Mouse (Mus musculus) kidney, adult 9 months (tissue): Measurements from ENCODE around the gene Mogs.

Source experiments
- DNase-seq: peaks from one replicate; pipeline ENCODE4 v3.0.0; 2022

The Mogs gene

GRCm38 (mm10) chr6:83115011-83115671 lies at the start of gene Mogs:
TSS of gene Mogs (plus strand) at chr6:83115496.
- DNase-seq: peak; percentile 94

GRCm38 (mm10) chr6:83065995-83066394 lies 49.3 kb upstream of the Mogs start:
- DNase-seq: no peak

DNA sequence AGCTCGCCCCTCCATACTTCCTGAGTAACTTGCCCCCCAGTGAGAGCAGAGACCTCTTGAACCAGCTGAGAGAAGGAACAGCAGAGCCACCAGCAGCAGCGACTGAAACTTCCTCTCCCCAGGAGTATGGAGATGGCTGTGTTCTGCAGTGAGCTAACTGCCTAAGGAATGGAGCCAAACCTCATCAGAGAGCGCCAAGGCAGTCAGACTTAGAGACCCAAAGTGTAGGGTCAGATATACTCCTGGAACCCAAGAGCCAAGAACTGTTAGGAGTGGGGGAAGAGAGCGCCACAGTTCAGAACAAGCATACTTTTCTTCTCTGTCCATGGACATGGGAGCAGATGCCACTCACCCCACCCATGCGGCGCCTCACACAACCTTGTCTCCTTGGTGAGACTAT lies 48.9 kb upstream of the Mogs start:
- DNase-seq: no peak

DNA sequence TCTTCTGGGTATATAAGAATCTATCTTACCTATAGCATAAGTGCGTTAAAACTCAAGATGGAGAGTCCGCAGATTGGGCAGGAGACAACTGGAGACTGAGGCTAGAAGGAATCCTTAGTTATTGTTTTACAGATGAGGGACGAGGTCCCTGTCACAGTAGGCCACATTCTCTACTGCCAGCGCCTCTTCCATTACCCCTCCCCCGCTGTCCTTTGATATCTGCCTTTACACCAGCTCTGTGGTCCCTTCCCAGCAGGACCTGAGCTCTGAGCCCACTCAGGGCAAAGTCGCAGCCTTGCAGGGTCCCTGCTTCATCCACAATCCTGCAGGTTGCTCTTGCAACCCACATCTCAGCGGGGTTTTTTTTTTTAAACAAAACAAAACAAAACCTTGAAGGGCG lies 47.1 kb upstream of the Mogs start:
- DNase-seq: no peak

- DNase-seq: no peak
These were observed 46.4 kb upstream of the Mogs start for GRCm38 (mm10) chr6:83068706-83069487.

- no peak for DNase-seq
These were observed 45.6 kb upstream of the Mogs start for GRCm38 (mm10) chr6:83069488-83070246.

GRCm38 (mm10) chr6:83070247-83070310 lies 45.2 kb upstream of the Mogs start, which contains the start of gene Tlx2:
TSS of gene Tlx2 (minus strand) at chr6:83070293.
- DNase-seq: no peak

GRCm38 (mm10) chr6:83070311-83071219 lies 44.7 kb upstream of the Mogs start:
- no peak for DNase-seq

DNA sequence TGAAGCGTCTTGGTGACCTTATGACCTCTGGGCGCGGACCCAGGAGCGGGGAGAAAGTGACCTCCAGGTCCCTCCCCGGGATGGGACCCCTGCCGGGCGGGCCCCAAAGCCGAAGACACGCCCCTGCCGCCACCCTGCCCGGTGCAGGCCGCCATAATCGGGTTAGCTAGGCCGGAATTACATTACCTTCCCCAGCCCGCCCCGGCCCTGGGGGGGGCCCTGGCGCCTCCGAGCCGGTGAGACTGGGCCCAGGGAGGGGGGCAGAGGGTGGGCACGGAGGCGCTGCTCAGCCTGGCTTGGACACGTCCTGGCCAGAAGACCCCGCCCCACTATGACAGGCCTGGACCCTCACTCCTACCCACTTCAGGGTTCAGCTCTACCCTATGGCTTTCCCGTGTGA lies 44.1 kb upstream of the Mogs start:
- DNase-seq: no peak

GRCm38 (mm10) chr6:83074979-83075378 lies 40.3 kb upstream of the Mogs start:
- peak; percentile 38 for DNase-seq

- peak; percentile 46 for DNase-seq
These were observed 37.5 kb upstream of the Mogs start, which contains the start of gene Pcgf1 for GRCm38 (mm10) chr6:83077630-83078323. TSS of gene Pcgf1 (plus strand) at chr6:83077869.

- DNase-seq: peak; percentile 100
These were observed 36.9 kb upstream of the Mogs start for GRCm38 (mm10) chr6:83078324-83078858.

- DNase-seq: no peak
These were observed 35.1 kb upstream of the Mogs start for GRCm38 (mm10) chr6:83080210-83080609.

GRCm38 (mm10) chr6:83083497-83083896 lies 31.8 kb upstream of the Mogs start:
- DNase-seq: no peak

DNA sequence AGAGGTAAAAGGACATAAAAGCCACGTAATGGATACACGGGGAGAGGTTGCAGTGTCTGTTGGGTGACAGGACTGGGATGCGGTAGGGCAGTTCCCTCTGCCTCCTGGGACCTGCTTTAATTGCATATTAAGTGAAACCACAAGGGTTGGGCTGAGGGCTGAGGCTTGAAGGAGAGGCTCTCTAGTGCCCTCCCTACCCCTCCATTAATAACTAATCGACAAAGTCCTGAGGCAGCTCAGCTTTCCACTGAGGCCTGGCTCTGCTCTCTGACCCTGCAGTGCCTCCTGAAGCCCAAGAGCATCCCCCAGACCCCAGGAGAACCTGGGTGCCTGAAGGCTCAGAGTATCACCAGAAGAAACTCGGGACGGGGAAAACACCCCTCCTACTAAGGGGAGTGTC lies 30.8 kb upstream of the Mogs start:
- DNase-seq: peak; percentile 39

- no peak for DNase-seq
These were observed 28.9 kb upstream of the Mogs start, which contains the start of gene Lbx2 for GRCm38 (mm10) chr6:83086121-83087035. TSS of gene Lbx2 (plus strand) at chr6:83086367.

DNA sequence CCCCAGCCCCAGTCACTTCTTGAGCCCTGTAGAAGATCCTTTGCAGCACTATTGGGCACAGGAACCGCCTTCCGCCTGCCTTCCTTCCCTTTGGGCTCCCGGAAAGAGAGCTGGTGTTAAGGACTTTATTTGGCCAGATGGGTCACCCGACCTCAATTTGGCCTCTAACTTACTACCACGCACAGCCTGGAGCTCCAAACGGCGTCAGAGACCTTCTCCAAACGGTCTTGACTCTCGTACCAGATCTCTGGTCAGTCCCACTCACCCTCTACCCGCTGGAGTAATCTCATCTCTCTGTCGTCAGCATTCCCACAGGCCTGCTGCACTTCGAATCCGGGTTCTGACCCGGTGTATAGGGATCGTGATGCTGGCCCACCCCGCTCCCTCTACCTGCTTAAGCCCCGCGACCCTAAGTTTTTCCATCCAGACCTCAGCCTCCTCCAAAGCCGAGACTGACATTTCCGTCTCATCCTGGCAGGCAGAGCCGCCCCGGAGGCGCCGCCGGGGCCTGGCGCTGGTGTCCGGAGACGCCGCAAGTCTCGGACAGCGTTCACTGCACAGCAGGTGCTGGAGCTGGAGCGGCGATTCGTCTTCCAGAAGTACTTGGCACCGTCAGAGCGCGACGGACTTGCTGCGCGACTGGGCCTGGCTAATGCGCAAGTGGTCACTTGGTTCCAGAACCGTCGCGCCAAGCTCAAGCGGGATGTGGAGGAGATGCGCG lies 27.9 kb upstream of the Mogs start:
- DNase-seq: peak; percentile 41

DNA sequence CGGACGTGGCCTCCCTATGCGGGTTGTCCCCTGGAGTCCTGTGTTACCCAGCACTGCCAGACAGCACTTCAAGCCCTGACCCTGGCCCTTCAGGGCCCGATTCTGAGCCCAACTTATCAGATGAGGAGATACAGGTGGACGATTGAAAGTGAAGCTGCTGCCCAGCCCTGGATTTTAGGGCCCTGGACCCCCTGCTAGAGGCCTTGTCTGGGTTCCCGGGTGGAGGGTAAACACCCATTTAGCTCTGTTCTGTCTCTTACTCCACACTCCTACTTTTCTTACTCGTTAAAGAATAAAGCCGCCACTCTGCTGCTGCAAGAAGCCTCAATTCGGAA lies 27.4 kb upstream of the Mogs start:
- no peak for DNase-seq

GRCm38 (mm10) chr6:83092416-83093127 lies 22.7 kb upstream of the Mogs start:
- DNase-seq: no peak

DNA sequence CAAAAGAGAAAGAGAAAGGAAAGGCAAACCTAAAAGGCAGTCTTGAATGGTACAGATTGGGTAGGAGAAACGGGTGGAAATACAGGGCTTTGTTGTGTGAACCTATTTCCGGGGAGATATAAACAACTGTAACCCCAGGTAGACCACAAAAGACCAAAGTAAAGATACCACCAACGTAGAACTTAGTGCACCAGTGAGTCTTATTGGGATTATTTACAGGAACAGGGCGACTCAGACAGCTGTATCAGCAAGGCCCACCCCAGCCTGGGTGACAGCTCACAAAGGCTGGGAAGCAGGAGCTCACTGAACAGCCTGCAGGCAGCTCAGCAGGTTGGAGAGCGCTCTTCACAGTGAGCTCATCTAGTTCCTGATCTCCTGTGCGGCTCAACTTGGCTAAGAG lies 19.3 kb upstream of the Mogs start:
- no peak for DNase-seq
